14 mouse cellular contexts compared by ENCODE assay signal in genomic region chr16:31113596-31113995, GRCm38 (mm10).
"Had no signal": no experiment of that assay in that cellular context is flagged by ENCODE, and none has a peak within 500 bp of the region (broad histone marks: within the 10 kb centered on the region; RNA-seq: fewer than 3 reads in every experiment).

No protein-coding gene starts in this region.

- DNase-seq: cerebellum, adult 9-10 months; cerebellum, adult 9-11 months; cerebellum, postnatal 14 days; cerebellum, postnatal 25 days; cerebellum, postnatal 36 days; embryo, embryonic 11 days; forebrain, postnatal 0 days; gastrocnemius, adult 2 months; gastrocnemius, postnatal 10 days; gastrocnemius, postnatal 14 days; gastrocnemius, postnatal 25 days; gastrocnemius, postnatal 36 days; heart, adult 18-20 months; heart, adult 2 months had no signal
